ENCODE assay signal across 13 mouse cellular contexts in genomic region chr11:75934425-75934824, GRCm38 (mm10). TPM values are rescaled to one million over a fixed set of nuclear protein-coding genes. Genes with fewer than 3 reads are reported as not detected.
DNase-seq lines count a peak whose midpoint lies in the region; ATAC-seq lines count a peak whose summit lies in the region.
"Had no signal": no experiment of that assay in that cellular context is flagged by ENCODE, and none has a peak within 500 bp of the region (broad histone marks: within the 10 kb centered on the region; RNA-seq: fewer than 3 reads in every experiment).

No protein-coding gene starts in this region.

- WGBS in hindbrain, embryonic 10.5 days, result 40% methylated on average over 6 of the region's 6 CpGs
- WGBS in hindbrain, embryonic 13.5 days, result 39% methylated on average over 6 of the region's 6 CpGs
- WGBS in heart, embryonic 16.5 days, result 70% methylated on average over 6 of the region's 6 CpGs

- no peak overlapping the region for H3K4me3 ChIP-seq in hindbrain, embryonic 10.5 days
- H3K4me3 ChIP-seq in hindbrain, embryonic 13.5 days, result no peak overlapping the region
- no peak overlapping the region for H3K4me3 ChIP-seq in brown adipose tissue, adult 24 weeks (ENCODE audit: insufficient read depth, low read depth, low read length)
- H3K4me3 ChIP-seq in heart, embryonic 16.5 days (ENCODE audit: low read length), result no peak overlapping the region
- H3K4me3 ChIP-seq: liver, embryonic 12.5 days; midbrain, embryonic 12.5 days; neural tube, embryonic 12.5 days had no signal

- ATAC-seq in hindbrain, embryonic 13.5 days (ENCODE audit: low FRiP score), result no peak
- no peak for ATAC-seq in heart, embryonic 16.5 days (replicated peaks; ENCODE audit: extremely low read depth, insufficient read depth, low FRiP score)
- ATAC-seq: liver, embryonic 12.5 days had no signal

- H3K4me2 ChIP-seq in hindbrain, embryonic 13.5 days, result no peak overlapping the region
- no peak overlapping the region for H3K4me2 ChIP-seq in heart, embryonic 16.5 days (ENCODE audit: low read depth, low read length)
- H3K4me2 ChIP-seq: liver, embryonic 12.5 days; midbrain, embryonic 12.5 days; neural tube, embryonic 12.5 days had no signal

- H3K36me3 ChIP-seq in hindbrain, embryonic 10.5 days, result no peaks in the 10 kb centered on the region
- no peaks in the 10 kb centered on the region for H3K36me3 ChIP-seq in hindbrain, embryonic 13.5 days
- H3K36me3 ChIP-seq in heart, embryonic 16.5 days (ENCODE audit: control insufficient read depth, insufficient read depth), result no peaks in the 10 kb centered on the region
- H3K36me3 ChIP-seq: liver, embryonic 12.5 days; midbrain, embryonic 12.5 days; neural tube, embryonic 12.5 days had no signal

- DNase-seq in hindbrain, embryonic 10.5 days (ENCODE audit: low spot score), result peak; percentile 17
- DNase-seq in kidney, postnatal 25 days, result peak; percentile 32 to 70
- DNase-seq in Muller cell, postnatal 12 days (ENCODE audit: inconsistent ontology term), result no peak
- no peak for DNase-seq in cerebellum, adult 8-10 months
- DNase-seq in frontal cortex, postnatal 25 days (ENCODE audit: low spot score in 2 of 2), result no peak
- DNase-seq: adrenal gland, postnatal 25 days; cerebellum, adult 18-20 months had no signal

- peaks cover 56% of the 10 kb centered on the region for H3K4me1 ChIP-seq in hindbrain, embryonic 10.5 days (replicated peaks)
- H3K4me1 ChIP-seq in hindbrain, embryonic 13.5 days (replicated peaks), result peaks cover 26% of the 10 kb centered on the region
- H3K4me1 ChIP-seq in brown adipose tissue, adult 24 weeks (ENCODE audit: control insufficient read depth, insufficient read depth, insufficient read length, low read length), result peaks cover 36% of the 10 kb centered on the region
- H3K4me1 ChIP-seq in heart, embryonic 16.5 days (ENCODE audit: control insufficient read depth, insufficient read depth, low read length), result peaks cover 47% of the 10 kb centered on the region

- H3K9me3 ChIP-seq in hindbrain, embryonic 10.5 days, result no peaks in the 10 kb centered on the region
- no peaks in the 10 kb centered on the region for H3K9me3 ChIP-seq in hindbrain, embryonic 13.5 days
- no peaks in the 10 kb centered on the region for H3K9me3 ChIP-seq in heart, embryonic 16.5 days (replicated peaks; ENCODE audit: control insufficient read depth, low read length)
- H3K9me3 ChIP-seq: liver, embryonic 12.5 days; midbrain, embryonic 12.5 days; neural tube, embryonic 12.5 days had no signal

- H3K27me3 ChIP-seq in hindbrain, embryonic 10.5 days (ENCODE audit: insufficient read depth, poor library complexity, severe bottlenecking), result no peaks in the 10 kb centered on the region
- peaks cover 4% of the 10 kb centered on the region; the same call in 1 of the 2 replicates for H3K27me3 ChIP-seq in hindbrain, embryonic 13.5 days
- no peaks in the 10 kb centered on the region for H3K27me3 ChIP-seq in heart, embryonic 16.5 days (ENCODE audit: control insufficient read depth, insufficient read depth, low read length)
- H3K27me3 ChIP-seq: neural tube, embryonic 12.5 days had no signal

- H3K27ac ChIP-seq in hindbrain, embryonic 10.5 days, result peak overlapping the region; percentile 77
- H3K27ac ChIP-seq in hindbrain, embryonic 13.5 days, result no peak overlapping the region
- peak overlapping the region; percentile 88 for H3K27ac ChIP-seq in brown adipose tissue, adult 24 weeks (replicated peaks; ENCODE audit: low read depth, low read length)
- H3K27ac ChIP-seq in heart, embryonic 16.5 days (ENCODE audit: low read length), result peak overlapping the region; percentile 40; the same call in 1 of the 2 replicates
- H3K27ac ChIP-seq: liver, embryonic 12.5 days; midbrain, embryonic 12.5 days; neural tube, embryonic 12.5 days had no signal

- H3K9ac ChIP-seq in hindbrain, embryonic 13.5 days, result no peak overlapping the region
- H3K9ac ChIP-seq in heart, embryonic 16.5 days (ENCODE audit: low read length), result no peak overlapping the region
- H3K9ac ChIP-seq: liver, embryonic 12.5 days; midbrain, embryonic 12.5 days; neural tube, embryonic 12.5 days had no signal

RNA-seq across cellular contexts. Expression of gene Rph3al, which starts 3.8 kb away (rescaled TPM):
- 2.1 and 2.4 TPM in 2 replicates for polyA plus RNA-seq in hindbrain, embryonic 10.5 days (2016; fragmentation: Nextera tagmentation; extraction: Ambion mirVana)
- 2.2 and 2.5 TPM in 2 replicates for polyA plus RNA-seq in hindbrain, embryonic 13.5 days (2015; fragmentation: Nextera tagmentation; extraction: Ambion mirVana)
- polyA plus RNA-seq in brown adipose tissue, adult 24 weeks (2012; ENCODE audit: insufficient read depth, insufficient read length, missing spikeins), result 1.9 and 2.8 TPM in 2 replicates
- polyA plus RNA-seq in heart, embryonic 16.5 days (2015; fragmentation: Nextera tagmentation; extraction: Ambion mirVana), result 6.6 TPM in 2 replicates

Comparison
In these comparisons a context has a peak if more than half of its experiments do, and no peak if none do; other contexts are left out.
1. DNase-seq: peak in hindbrain, embryonic 10.5 days (single experiment) and kidney, postnatal 25 days (2 of 2); none in Muller cell, postnatal 12 days (single experiment), cerebellum, adult 8-10 months (single experiment) and frontal cortex, postnatal 25 days (0 of 2).